18 mouse cellular contexts compared by ENCODE assay signal in the genomic region with DNA sequence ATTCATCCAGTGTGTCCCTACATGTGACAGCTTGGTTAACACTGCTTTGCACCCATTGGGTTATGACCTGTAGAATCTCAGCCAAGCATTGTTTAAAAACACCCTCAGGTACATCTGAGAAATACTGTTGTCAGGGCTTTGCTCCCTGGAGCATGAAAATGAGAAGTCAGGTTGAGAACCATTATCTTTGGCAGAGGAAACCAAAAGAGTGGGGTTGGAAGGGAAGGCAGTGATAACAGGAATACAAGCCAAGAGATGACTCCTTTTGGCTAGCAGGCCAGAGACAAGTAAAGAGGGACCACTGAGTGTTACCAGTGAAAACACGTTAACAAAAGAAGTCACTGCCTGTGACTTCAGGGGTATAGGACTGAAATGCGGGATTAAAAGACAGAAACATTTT.
"Had no signal": no experiment of that assay in that cellular context is flagged by ENCODE, and none has a peak within 500 bp of the region (broad histone marks: within the 10 kb centered on the region; RNA-seq: fewer than 3 reads in every experiment).

No protein-coding gene starts in this region.

- DNase-seq: lung, adult 18-20 months; lung, embryonic 14.5 days; lung, postnatal 10 days; lung, postnatal 4 days; midbrain, embryonic 14.5 days; retina, postnatal 1 day; right cerebral cortex, adult 18-20 months; right cerebral cortex, postnatal 25 days; right cerebral cortex, postnatal 4 days; spleen, adult 18-20 months; thymus, adult 18-20 months; thymus, postnatal 14 days; thymus, postnatal 36 days had no signal

- H3K9ac ChIP-seq: lung, embryonic 14.5 days; midbrain, embryonic 12.5 days; neural tube, embryonic 13.5 days; neural tube, embryonic 15.5 days had no signal

- H3K9me3 ChIP-seq: midbrain, embryonic 10.5 days; midbrain, embryonic 12.5 days; neural tube, embryonic 13.5 days; neural tube, embryonic 15.5 days had no signal

- H3K27ac ChIP-seq: midbrain, embryonic 10.5 days; midbrain, embryonic 12.5 days; neural tube, embryonic 13.5 days had no signal

- H3K4me1 ChIP-seq: midbrain, embryonic 12.5 days; neural tube, embryonic 13.5 days had no signal

- H3K4me3 ChIP-seq: midbrain, embryonic 10.5 days; midbrain, embryonic 12.5 days; myocyte; neural tube, embryonic 13.5 days; neural tube, embryonic 15.5 days had no signal

- H3K27me3 ChIP-seq: midbrain, embryonic 12.5 days; neural tube, embryonic 13.5 days; neural tube, embryonic 15.5 days had no signal
